Mouse (Mus musculus) megakaryocyte, embryonic 14.5 days (primary cell): ENCODE results near the gene Kcnh4.

Experiments used
- FLI1 ChIP-seq: IDR thresholded peaks from 2 replicates; pipeline ENCODE4 v1.6.1; 2012; ENCODE audit warnings: low read length, inconsistent platforms, mixed read lengths
- GATA1 ChIP-seq: IDR thresholded peaks from 3 replicates; pipeline ENCODE4 v1.6.1; 2012; ENCODE audit warnings: mixed read lengths, low read length, inconsistent platforms, borderline replicate concordance

GRCm38 (mm10) chr11:100705095-100705747, 54.5 kb downstream of the Kcnh4 start:
- TF ChIP-seq FLI1 (no peak), GATA1 (no peak)
